Mouse (Mus musculus) midbrain, embryonic 14.5 days (tissue): ENCODE measurements around the gene Chn2. TPM values are rescaled to one million over a fixed set of nuclear protein-coding genes. Genes with fewer than 3 reads are reported as not detected.

ENCODE experiments used
- ATAC-seq: fragments of 200-750 bp; cut with Nextera tagmentation; 2 replicates; pipeline ENCODE4 v1.8.0; 2017; ENCODE audit warnings: moderate number of reproducible peaks, moderate library complexity; ENCODE audit not compliant: low FRiP score, low TSS enrichment
- DNase-seq: peaks from one replicate; pipeline ENCODE4 v3.0.0-alpha.2; 2015
- H3K27ac ChIP-seq: fragments of 300-500 bp; sonication (generic); replicated peaks from 2 replicates; pipeline ENCODE4 v1.5.1; 2014; ENCODE audit warnings: mild to moderate bottlenecking, low read depth, low read length, moderate library complexity
- H3K27me3 ChIP-seq: fragments of 300-500 bp; sonication (generic); 2 replicates; pipeline ENCODE4 v1.6.1; 2014; ENCODE audit warnings: low read length, control low read depth, mixed read lengths; ENCODE audit not compliant: control insufficient read depth, insufficient read depth
- H3K36me3 ChIP-seq: fragments of 300-500 bp; sonication (generic); 2 replicates; pipeline ENCODE4 v1.6.1; 2014; ENCODE audit warnings: low read length, control low read depth; ENCODE audit not compliant: control insufficient read depth, insufficient read depth
- H3K4me1 ChIP-seq: fragments of 300-500 bp; sonication (generic); 2 replicates; pipeline ENCODE4 v1.6.1; 2014; ENCODE audit warnings: mild to moderate bottlenecking, antibody characterized with exemption, low read length, control low read depth; ENCODE audit not compliant: control insufficient read depth, insufficient read depth
- H3K4me2 ChIP-seq: fragments of 300-500 bp; sonication (generic); 2 replicates; pipeline ENCODE4 v1.6.1; 2014; ENCODE audit warnings: mild to moderate bottlenecking, low read length, moderate library complexity
- H3K4me3 ChIP-seq: fragments of 300-500 bp; sonication (generic); replicated peaks from 2 replicates; pipeline ENCODE4 v1.5.1; 2014; ENCODE audit warnings: low read depth, low read length
- H3K9ac ChIP-seq: fragments of 300-500 bp; sonication (generic); replicated peaks from 2 replicates; pipeline ENCODE4 v1.6.1; 2014; ENCODE audit warnings: mild to moderate bottlenecking, low read length, moderate library complexity
- H3K9me3 ChIP-seq: fragments of 300-500 bp; sonication (generic); 2 replicates; pipeline ENCODE4 v1.6.1; 2016; ENCODE audit warnings: low read length, control low read depth, mixed read lengths; ENCODE audit not compliant: control insufficient read depth
- WGBS: fragments of 180-500 bp; shearing (Covaris S2); extraction: QIAGEN DNeasy Blood & Tissue Kit; methylation state at CpG from one replicate; pipeline ENCODE4 v1.1.7; 2014; 5-methylcytosine and 5-hydroxymethylcytosine counted together
- polyA plus RNA-seq: library from polyadenylated mRNA; unstranded; fragments of >200 nt; fragmentation: Nextera tagmentation; extraction: Ambion mirVana; gene quantifications from 2 replicates; pipeline ENCODE4 v1.2.1, GENCODE M21; 2014

Chn2 gene
- 32.4 and 40.6 TPM in 2 replicates for polyA plus RNA-seq

- H3K36me3 ChIP-seq: no peaks in the 10 kb centered on the region
- peak; percentile 89 for DNase-seq
- no peaks in the 10 kb centered on the region for H3K27me3 ChIP-seq
- peak; percentile 85 for ATAC-seq
- peak within 1 kb of the TSS; percentile 65 for H3K4me2 ChIP-seq
- peak within 1 kb of the TSS; percentile 89 for H3K9ac ChIP-seq
- peak within 1 kb of the TSS; percentile 65 for H3K4me3 ChIP-seq
- WGBS: under 1% methylated on average over 42 of the region's 43 CpGs
- peaks cover 30% of the 10 kb centered on the region for H3K4me1 ChIP-seq
- peak within 1 kb of the TSS; percentile 97 for H3K27ac ChIP-seq
- no peaks in the 10 kb centered on the region for H3K9me3 ChIP-seq
These were observed at the start of gene Chn2 for GRCm38 (mm10) chr6:54039357-54039804. Gene Chn2, plus strand, starts transcription at chr6:54039554.

- Histone ChIP-seq H3K27ac (no peak overlapping the region), H3K4me3 (no peak overlapping the region), H3K27me3 (no peaks in the 10 kb centered on the region), H3K9ac (no peak overlapping the region), H3K36me3 (no peaks in the 10 kb centered on the region), H3K9me3 (0 out of 2 replicates have a peak, but pooled peaks cover 7% of the 10 kb centered on the region), H3K4me2 (no peak overlapping the region), H3K4me1 (peaks cover 8% of the 10 kb centered on the region; the same call in 1 of the 2 replicates)
- no peak for ATAC-seq
- 78% methylated on average over 3 of the region's 3 CpGs for WGBS
- DNase-seq: no peak
These were observed 47.0 kb upstream of the Chn2 start for GRCm38 (mm10) chr6:53992386-53992785.

DNA sequence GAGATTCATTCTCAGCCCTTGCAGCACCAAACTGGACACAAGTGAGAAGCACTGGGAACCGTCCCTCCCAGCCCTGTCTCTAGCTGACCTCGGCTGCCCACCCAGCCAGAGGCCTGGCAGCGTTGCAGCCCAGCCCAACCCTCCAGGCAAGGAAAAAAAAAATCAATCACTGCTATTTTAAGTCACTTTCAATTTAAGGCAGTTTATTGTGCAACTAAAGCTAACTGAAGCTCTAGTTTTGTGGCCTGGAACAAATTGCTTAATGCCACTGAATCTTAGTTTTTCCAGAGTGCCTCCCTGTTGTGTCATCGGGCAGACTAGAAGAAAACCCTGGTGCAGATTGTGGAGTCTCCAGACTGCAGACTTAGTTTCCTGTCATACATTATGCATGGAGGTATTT is 43.8 kb upstream of the Chn2 start:
- H3K4me2 ChIP-seq: no peak overlapping the region
- H3K27ac ChIP-seq: no peak overlapping the region
- 66% methylated on average over 4 of the region's 4 CpGs for WGBS
- H3K4me3 ChIP-seq: no peak overlapping the region
- no peaks in the 10 kb centered on the region for H3K27me3 ChIP-seq
- H3K36me3 ChIP-seq: no peaks in the 10 kb centered on the region
- DNase-seq (no peak), ATAC-seq (no peak)
- 0 out of 2 replicates have a peak, but pooled peaks cover 7% of the 10 kb centered on the region for H3K9me3 ChIP-seq
- peaks cover 8% of the 10 kb centered on the region; the same call in 1 of the 2 replicates for H3K4me1 ChIP-seq
- no peak overlapping the region for H3K9ac ChIP-seq

DNA sequence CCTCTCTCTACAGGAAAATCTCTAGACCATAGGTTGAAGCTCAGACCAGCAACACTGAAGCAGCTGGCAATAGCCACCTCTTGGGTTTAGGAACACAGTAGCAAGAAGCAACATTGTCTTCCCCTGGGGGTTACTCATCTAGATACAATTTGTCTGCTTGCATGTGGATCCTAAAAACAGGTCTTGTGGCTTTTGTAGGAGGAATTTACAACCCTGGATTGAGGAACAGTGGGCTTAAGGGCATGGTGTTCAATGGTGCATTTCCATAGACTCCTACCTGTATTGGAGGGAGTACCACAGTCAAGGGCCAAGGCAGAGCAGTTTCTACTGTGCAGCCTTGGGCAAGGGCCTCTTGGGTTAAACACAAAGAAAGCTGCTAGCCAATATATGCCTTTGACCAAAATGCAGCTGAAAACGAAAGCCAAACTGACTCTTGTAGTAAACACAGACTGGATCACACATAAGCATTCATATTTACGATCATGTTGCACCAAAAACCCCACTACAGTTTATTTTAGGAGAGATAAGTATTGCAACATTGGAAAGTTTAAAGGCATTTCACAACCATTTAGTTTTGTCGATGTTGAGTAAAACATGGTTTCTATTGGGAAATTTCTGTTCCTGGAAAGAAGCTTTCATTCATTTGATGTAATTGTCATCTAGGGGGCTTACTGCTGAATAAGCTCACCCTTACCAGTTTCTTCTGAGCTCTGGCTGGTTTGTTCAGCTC is 43.0 kb upstream of the Chn2 start:
- no peak overlapping the region for H3K4me3 ChIP-seq
- H3K4me2 ChIP-seq: no peak overlapping the region
- ATAC-seq: no peak
- no peaks in the 10 kb centered on the region for H3K27me3 ChIP-seq
- peaks cover 8% of the 10 kb centered on the region; the same call in 1 of the 2 replicates for H3K4me1 ChIP-seq
- no peak for DNase-seq
- H3K27ac ChIP-seq: no peak overlapping the region
- H3K9ac ChIP-seq: no peak overlapping the region
- 0 out of 2 replicates have a peak, but pooled peaks cover 7% of the 10 kb centered on the region for H3K9me3 ChIP-seq
- WGBS: 94% methylated on average over 3 of the region's 3 CpGs
- H3K36me3 ChIP-seq: no peaks in the 10 kb centered on the region

DNA sequence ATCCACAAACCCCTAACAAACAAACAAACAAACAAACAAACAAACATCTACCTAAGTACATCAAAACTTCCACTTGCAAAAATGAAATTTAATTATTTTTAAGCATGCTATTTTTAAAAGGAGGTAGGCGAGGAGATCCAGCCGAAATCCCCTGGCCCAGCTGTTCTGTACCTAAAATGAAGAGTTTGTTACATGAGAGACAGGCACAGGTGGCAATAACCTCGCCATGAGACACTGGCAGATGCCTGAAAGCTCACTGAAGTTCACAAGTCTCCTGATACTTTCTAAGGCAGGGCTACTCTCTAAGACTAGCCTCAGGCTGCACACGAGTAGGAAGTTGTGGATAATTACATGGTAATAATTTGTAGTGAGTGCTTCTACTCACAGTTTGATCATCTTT is 34.1 kb upstream of the Chn2 start:
- Histone ChIP-seq H3K4me1 (peaks cover 16% of the 10 kb centered on the region; the same call in 1 of the 2 replicates), H3K36me3 (no peaks in the 10 kb centered on the region), H3K9ac (no peak overlapping the region), H3K4me2 (no peak overlapping the region), H3K27me3 (no peaks in the 10 kb centered on the region), H3K27ac (no peak overlapping the region), H3K4me3 (no peak overlapping the region), H3K9me3 (no peaks in the 10 kb centered on the region)
- WGBS: 76% methylated on average over 4 of the region's 4 CpGs
- ATAC-seq (no peak), DNase-seq (no peak)

- H3K27me3 ChIP-seq: no peaks in the 10 kb centered on the region
- no peaks in the 10 kb centered on the region for H3K36me3 ChIP-seq
- peaks cover 19% of the 10 kb centered on the region; the same call in 1 of the 2 replicates for H3K4me1 ChIP-seq
- no peak overlapping the region for H3K9ac ChIP-seq
- DNase-seq (peak; percentile 49), ATAC-seq (no peak)
- no peaks in the 10 kb centered on the region for H3K9me3 ChIP-seq
- no peak overlapping the region for H3K4me3 ChIP-seq
- WGBS: 27% methylated on average over 16 of the region's 16 CpGs
- peak overlapping the region; percentile 38; the same call in 1 of the 2 replicates for H3K27ac ChIP-seq
- H3K4me2 ChIP-seq: peak overlapping the region; percentile 44
These were observed 30.8 kb upstream of the Chn2 start for GRCm38 (mm10) chr6:54008448-54009120.

DNA sequence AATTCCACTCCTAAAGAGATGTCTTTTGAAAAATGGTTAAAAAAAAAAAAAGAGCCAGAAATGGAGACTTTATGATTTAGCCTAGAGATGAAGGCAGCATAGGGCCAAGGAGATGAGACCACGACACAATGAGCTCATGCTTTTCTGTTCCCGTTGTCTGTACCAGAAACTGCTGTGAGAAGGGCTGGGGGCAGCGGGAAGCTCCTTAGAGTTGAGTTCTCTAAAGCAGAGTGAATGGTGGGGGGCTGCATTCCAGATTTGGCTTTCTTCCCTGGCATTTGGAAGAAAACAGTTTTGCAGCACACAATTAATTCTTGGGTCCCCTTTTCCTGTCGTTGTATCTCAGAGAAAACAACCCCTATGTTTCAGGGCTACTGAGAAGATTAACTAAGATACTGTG is 30.1 kb upstream of the Chn2 start:
- H3K4me1 ChIP-seq: peaks cover 19% of the 10 kb centered on the region; the same call in 1 of the 2 replicates
- ATAC-seq (no peak), DNase-seq (no peak)
- no peaks in the 10 kb centered on the region for H3K27me3 ChIP-seq
- H3K9ac ChIP-seq: no peak overlapping the region
- H3K4me3 ChIP-seq: no peak overlapping the region
- H3K9me3 ChIP-seq: no peaks in the 10 kb centered on the region
- H3K36me3 ChIP-seq: no peaks in the 10 kb centered on the region
- WGBS: 32% methylated on average over 4 of the region's 4 CpGs
- H3K4me2 ChIP-seq: no peak overlapping the region
- H3K27ac ChIP-seq: no peak overlapping the region

GRCm38 (mm10) chr6:54010362-54010761 is 29.0 kb upstream of the Chn2 start:
- no peak overlapping the region for H3K4me3 ChIP-seq
- no peaks in the 10 kb centered on the region for H3K9me3 ChIP-seq
- H3K4me1 ChIP-seq: peaks cover 19% of the 10 kb centered on the region; the same call in 1 of the 2 replicates
- ATAC-seq: no peak
- H3K27me3 ChIP-seq: no peaks in the 10 kb centered on the region
- no peak overlapping the region for H3K27ac ChIP-seq
- no peak overlapping the region for H3K9ac ChIP-seq
- DNase-seq: peak; percentile 39
- H3K4me2 ChIP-seq: no peak overlapping the region
- WGBS: 45% methylated on average over 9 of the region's 9 CpGs
- no peaks in the 10 kb centered on the region for H3K36me3 ChIP-seq
